Mouse (Mus musculus) testis, adult 2 months (tissue): ENCODE results near the gene 3100002H09Rik.

ENCODE experiments used
- CTCF ChIP-seq: fragments of 200-500 bp; IDR thresholded peaks from 2 replicates; pipeline ENCODE4 v1.5.1; 2012; ENCODE audit warnings: low read depth, mild to moderate bottlenecking, inconsistent platforms, low read length, moderate library complexity; ENCODE audit not compliant: control insufficient read depth, insufficient read depth, insufficient replicate concordance
- POLR2A ChIP-seq: fragments of 200-500 bp; IDR thresholded peaks from 2 replicates; pipeline ENCODE4 v1.6.1; 2012; ENCODE audit warnings: low read depth, mild to moderate bottlenecking, inconsistent platforms, low read length, moderate library complexity; ENCODE audit not compliant: control insufficient read depth

DNA sequence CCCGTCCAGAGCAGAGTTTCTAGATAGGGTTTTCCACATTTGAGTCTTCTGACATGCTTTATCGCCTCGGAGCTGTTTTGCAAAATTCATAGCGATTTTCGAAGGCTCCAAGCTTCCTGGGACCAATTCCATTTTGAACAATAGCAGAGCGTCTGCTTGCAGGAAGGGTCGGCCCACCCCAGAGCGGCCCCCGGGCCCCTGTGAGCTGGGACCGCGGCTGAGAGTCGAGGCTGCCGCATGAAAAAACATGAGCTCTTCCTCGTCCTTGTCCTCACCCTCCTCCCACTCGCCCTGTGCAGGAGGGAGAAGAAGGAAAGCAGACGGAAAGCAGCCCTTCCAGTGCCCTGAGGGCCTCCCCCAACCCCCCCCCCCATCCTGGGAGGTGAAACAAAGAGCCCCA, 8.0 kb upstream of the 3100002H09Rik start:
- TF ChIP-seq POLR2A (no peak), CTCF (no peak)
